Mouse (Mus musculus): Measurements from ENCODE around the gene Atxn2. TPM values are rescaled to one million over a fixed set of nuclear protein-coding genes. Genes with fewer than 3 reads are reported as not detected.
"Not testable (repeated sequence)": the region's sequence is repeated elsewhere in the genome, so short reads cannot be mapped to it uniquely, and the experiment has no call there.

The Atxn2 gene
- polyA plus RNA-seq, 1 experiment from 2014 or later, result 100 TPM

DNA sequence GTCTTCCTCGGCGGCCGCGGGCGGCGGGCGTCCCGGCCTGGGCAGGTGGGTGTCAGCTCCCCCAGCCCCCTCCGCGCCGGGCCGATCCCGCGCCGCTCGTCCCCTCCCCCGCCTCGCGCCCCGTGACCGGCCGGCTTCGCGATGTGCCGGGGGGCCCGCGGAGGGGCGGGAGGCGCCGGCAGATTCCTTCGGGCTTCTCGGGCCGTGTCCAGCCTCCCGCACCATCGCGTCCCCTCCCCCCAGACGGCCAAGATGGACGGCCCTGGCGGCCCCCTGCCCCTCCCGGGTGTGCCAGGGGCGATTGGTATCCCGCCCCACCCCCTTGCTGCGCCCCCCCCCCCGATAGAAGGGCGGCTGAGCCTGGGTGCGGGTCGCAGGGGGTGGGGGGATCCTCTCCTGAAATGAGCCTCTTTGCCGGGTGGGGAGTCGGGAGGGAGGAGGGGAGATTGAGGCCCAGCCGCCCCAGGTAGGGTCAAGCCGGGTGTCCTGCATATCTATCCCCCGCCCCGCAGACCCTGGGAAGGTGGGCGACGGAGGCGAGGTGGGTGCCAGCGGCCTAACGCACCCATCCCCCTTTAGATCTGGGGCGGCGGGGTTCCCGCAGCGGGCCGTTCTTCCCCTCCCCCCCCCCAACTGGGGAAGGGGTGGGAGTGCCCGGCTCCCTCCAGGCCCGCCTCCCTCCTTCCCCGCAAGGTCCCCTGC is 1.2 kb downstream of the Atxn2 start:
- H3K4me2 ChIP-seq, result peak overlapping the region; percentile 90
- H3K4me3 ChIP-seq (replicated peaks), result peak overlapping the region; percentile 91
- ATAC-seq (ENCODE audit: low FRiP score), result peak; percentile 33
- under 1% methylated on average over 40 of the region's 66 CpGs for WGBS
- no peaks in the 10 kb centered on the region for H3K27me3 ChIP-seq (replicated peaks)
- no peaks in the 10 kb centered on the region for H3K9me3 ChIP-seq (replicated peaks)
- H3K36me3 ChIP-seq, result no peaks in the 10 kb centered on the region
- peaks cover 46% of the 10 kb centered on the region for H3K4me1 ChIP-seq
- H3K27ac ChIP-seq (replicated peaks), result peak overlapping the region; percentile 98
- H3K9ac ChIP-seq (replicated peaks), result peak overlapping the region; percentile 97

DNA sequence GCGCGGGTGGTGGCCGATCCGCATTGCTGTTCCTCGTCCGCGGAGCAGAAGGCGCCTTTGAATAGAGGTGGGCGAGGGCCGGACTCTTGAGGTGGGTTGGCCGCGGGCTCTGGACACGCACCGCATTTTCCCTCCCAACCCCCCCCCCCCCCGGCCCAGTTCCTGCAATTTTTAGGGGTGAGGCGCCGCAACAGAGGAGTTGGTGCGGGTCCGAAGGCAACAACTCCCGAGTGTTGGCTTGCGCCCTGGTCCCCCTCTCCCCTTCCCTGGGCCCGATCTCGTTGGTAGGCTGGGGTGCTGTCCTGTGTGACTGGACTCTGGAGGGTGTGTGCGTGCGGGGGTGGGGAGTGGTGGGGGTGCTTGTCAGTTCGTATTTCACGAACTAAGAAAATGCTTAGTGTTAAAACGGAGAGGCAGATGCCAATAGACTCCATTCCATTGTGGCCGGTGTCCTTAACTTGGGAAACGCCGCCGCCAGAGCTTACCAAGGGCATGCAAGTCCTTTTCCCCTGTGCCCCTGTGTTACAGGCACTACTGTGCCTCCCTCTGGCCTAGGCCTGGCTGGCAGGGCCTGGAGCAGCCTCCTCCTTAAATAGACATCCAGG is 1.9 kb downstream of the Atxn2 start:
- Histone ChIP-seq H3K4me3 (replicated peaks) (peak overlapping the region; percentile 91), H3K4me1 (peaks cover 46% of the 10 kb centered on the region), H3K27ac (replicated peaks) (peak overlapping the region; percentile 98), H3K36me3 (0 out of 2 replicates have a peak, but pooled peaks cover 3% of the 10 kb centered on the region), H3K9me3 (replicated peaks) (no peaks in the 10 kb centered on the region), H3K4me2 (peak overlapping the region; percentile 90), H3K27me3 (replicated peaks) (no peaks in the 10 kb centered on the region), H3K9ac (replicated peaks) (peak overlapping the region; percentile 97)
- ATAC-seq (ENCODE audit: low FRiP score), result peak; percentile 45
- under 1% methylated on average over 32 of the region's 32 CpGs for WGBS

DNA sequence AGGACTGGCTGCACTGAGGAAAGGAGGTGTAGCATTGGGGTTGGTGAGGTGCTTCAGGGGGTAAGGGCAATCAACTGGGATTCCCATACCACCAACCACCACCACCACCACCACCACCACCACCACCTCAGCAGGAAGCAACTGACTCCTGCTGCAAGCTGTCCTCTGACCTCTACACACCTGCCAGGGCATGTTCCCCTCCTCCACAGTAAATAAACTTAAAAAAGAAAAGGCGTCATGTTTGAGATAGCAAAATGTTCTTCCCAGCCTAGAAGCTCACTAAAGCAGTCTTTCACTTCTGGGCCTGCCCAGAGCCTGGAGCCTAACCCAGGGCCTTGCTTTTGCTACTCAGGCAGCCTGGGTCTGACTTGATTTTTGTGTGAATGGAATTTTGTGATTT is 3.2 kb downstream of the Atxn2 start:
- Histone ChIP-seq H3K27ac (replicated peaks) (no peak overlapping the region), H3K4me1 (peaks cover 56% of the 10 kb centered on the region), H3K4me3 (replicated peaks) (no peak overlapping the region), H3K27me3 (replicated peaks) (no peaks in the 10 kb centered on the region), H3K9ac (replicated peaks) (no peak overlapping the region), H3K36me3 (0 out of 2 replicates have a peak, but pooled peaks cover 3% of the 10 kb centered on the region), H3K4me2 (peak overlapping the region; percentile 90), H3K9me3 (replicated peaks) (no peaks in the 10 kb centered on the region)
- 87% methylated on average over 1 of the region's 1 CpGs for WGBS
- ATAC-seq (ENCODE audit: low FRiP score), result no peak

DNA sequence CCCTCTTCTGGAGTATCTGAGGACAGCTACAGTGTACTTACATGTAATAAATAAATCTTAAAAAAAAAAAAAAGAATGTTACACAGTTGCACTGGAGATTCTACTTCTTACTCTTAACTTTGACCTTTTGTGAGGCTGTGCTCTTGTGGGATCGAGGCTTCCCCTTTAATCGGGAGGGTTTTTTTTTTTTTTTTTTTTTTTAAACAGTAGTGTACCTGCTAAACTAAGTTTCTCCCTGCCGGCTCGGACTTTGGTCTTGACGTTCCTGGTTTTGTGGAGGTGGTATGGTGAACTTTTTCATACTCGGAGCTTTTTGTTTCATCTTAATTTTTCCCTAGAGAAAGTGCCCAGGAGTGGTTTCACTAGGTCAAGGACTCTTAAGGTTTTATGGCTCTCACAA is 3.8 kb downstream of the Atxn2 start:
- H3K9ac ChIP-seq (replicated peaks), result no peak overlapping the region
- no peak overlapping the region for H3K4me2 ChIP-seq
- H3K4me1 ChIP-seq, result peaks cover 60% of the 10 kb centered on the region
- no peak for ATAC-seq (ENCODE audit: low FRiP score)
- no peaks in the 10 kb centered on the region for H3K27me3 ChIP-seq (replicated peaks)
- 0 out of 2 replicates have a peak, but pooled peaks cover 3% of the 10 kb centered on the region for H3K36me3 ChIP-seq
- H3K27ac ChIP-seq (replicated peaks), result no peak overlapping the region
- H3K4me3 ChIP-seq (replicated peaks), result no peak overlapping the region
- WGBS, result 87% methylated on average over 6 of the region's 6 CpGs
- no peaks in the 10 kb centered on the region for H3K9me3 ChIP-seq (replicated peaks)

DNA sequence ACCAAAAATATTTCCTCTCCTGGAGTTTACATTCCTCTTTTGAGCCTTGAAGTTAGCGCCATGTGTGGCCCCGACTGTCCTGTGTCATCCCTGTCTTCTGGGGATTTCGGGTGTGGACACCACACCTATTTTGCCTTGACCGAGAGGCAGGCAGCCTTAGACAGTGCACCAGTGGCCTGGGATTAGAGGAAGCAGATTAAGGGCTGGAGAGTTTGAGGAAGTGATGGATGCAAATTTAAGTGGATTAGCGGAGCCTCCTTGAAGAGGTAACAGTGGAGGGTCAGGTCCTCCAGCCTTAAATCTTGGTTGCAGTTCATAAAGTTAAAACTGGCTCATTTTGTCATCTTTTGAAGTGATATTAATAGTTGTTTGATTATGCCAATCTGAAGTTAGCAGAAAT is 7.3 kb downstream of the Atxn2 start:
- H3K4me1 ChIP-seq, result peaks cover 57% of the 10 kb centered on the region
- no peak overlapping the region for H3K4me2 ChIP-seq
- H3K9ac ChIP-seq (replicated peaks), result no peak overlapping the region
- H3K9me3 ChIP-seq (replicated peaks), result no peaks in the 10 kb centered on the region
- 89% methylated on average over 5 of the region's 5 CpGs for WGBS
- H3K27me3 ChIP-seq (replicated peaks), result no peaks in the 10 kb centered on the region
- no peak overlapping the region for H3K27ac ChIP-seq (replicated peaks)
- no peak overlapping the region for H3K4me3 ChIP-seq (replicated peaks)
- no peak for ATAC-seq (ENCODE audit: low FRiP score)
- 0 out of 2 replicates have a peak, but pooled peaks cover 3% of the 10 kb centered on the region for H3K36me3 ChIP-seq

DNA sequence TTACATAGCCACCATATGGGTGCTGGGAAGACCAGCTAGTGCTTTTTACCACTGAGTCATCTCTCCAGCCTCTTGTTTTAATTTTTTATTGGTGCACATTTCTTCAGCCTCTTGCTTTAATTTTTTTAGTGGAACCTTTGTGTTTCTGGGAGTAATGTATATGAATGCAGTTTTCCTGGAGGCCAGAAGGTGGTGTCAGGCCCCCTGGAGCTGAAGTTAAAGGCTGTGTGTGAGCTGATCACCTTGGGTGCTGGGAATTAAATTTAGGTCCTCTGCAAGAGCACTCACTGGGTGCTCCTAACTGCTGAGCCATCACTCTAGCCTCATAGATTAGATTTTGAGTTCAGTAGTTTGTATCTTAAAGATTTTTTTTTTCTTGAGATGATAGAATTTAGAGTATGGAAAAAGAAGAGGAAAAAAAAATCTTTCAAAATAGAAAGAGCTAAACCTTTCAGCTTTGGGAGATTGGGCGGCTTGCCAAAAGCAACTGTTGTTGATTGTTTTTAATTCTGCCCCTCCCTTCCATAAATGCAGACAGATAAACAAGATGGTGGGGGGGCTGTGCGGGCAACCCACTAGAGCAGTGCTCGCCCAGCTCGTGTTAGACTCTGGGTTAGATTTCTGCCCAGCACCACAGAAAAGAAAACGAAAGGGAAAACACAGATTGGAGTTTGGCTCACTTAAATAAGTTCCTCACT is 9.9 kb downstream of the Atxn2 start:
- Histone ChIP-seq H3K27me3 (replicated peaks) (no peaks in the 10 kb centered on the region), H3K27ac (replicated peaks) (no peak overlapping the region), H3K4me1 (peaks cover 33% of the 10 kb centered on the region), H3K9ac (replicated peaks) (no peak overlapping the region), H3K36me3 (0 out of 2 replicates have a peak, but pooled peaks cover 3% of the 10 kb centered on the region), H3K9me3 (replicated peaks) (no peaks in the 10 kb centered on the region), H3K4me2 (no peak overlapping the region), H3K4me3 (replicated peaks) (no peak overlapping the region)
- ATAC-seq (ENCODE audit: low FRiP score), result no peak
- WGBS, result 84% methylated on average over 5 of the region's 5 CpGs

DNA sequence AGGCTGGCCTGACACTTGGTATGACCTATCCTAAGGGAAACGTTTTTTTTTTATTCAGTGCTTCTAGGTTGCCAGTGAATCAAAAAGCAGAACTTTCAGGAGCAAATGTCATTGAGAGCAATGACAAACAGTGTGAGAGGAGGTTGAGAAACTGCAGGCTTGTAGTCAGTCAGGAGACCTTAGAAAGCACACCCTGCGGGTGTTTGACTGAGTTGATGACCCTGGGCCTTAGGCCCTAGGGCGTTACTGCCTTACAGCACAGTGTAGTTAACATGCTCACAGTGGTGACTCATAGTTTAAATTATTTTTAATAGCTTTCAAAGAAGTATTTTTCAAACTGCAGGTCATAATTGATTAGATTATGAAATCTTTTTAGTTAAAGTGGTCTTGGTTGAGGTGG is 10.7 kb downstream of the Atxn2 start:
- ATAC-seq (ENCODE audit: low FRiP score), result no peak
- Histone ChIP-seq H3K4me3 (replicated peaks) (no peak overlapping the region), H3K27ac (replicated peaks) (no peak overlapping the region), H3K4me2 (no peak overlapping the region), H3K27me3 (replicated peaks) (no peaks in the 10 kb centered on the region), H3K9ac (replicated peaks) (no peak overlapping the region), H3K4me1 (peaks cover 26% of the 10 kb centered on the region), H3K36me3 (0 out of 2 replicates have a peak, but pooled peaks cover 3% of the 10 kb centered on the region), H3K9me3 (replicated peaks) (no peaks in the 10 kb centered on the region)
- WGBS, result 83% methylated on average over 3 of the region's 3 CpGs

DNA sequence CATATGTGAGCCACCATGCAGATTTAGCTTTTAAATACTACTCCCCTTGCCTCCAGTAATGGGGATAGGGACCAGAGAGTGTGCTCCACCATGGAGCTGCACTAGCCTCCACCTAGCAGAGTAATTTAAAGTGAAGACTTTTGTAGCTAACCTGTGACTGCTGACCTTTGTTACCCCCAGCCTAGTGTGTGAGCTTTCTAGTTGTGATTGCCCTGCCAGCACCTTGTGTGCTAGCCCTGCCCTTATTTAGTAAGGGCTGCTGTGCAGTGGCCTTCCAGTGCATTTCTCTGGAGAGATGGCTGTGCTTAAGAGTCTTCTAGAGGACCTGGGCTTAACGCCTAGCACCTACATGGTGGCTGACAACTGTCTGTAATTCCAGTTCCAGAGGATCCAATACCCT is 13.5 kb downstream of the Atxn2 start:
- H3K4me2 ChIP-seq, result no peak overlapping the region
- H3K27me3 ChIP-seq (replicated peaks), result no peaks in the 10 kb centered on the region
- H3K9me3 ChIP-seq (replicated peaks), result no peaks in the 10 kb centered on the region
- 91% methylated on average over 1 of the region's 1 CpGs for WGBS
- H3K4me1 ChIP-seq, result peaks cover 13% of the 10 kb centered on the region
- no peak overlapping the region for H3K4me3 ChIP-seq (replicated peaks)
- H3K36me3 ChIP-seq, result no peaks in the 10 kb centered on the region
- no peak overlapping the region for H3K27ac ChIP-seq (replicated peaks)
- no peak overlapping the region for H3K9ac ChIP-seq (replicated peaks)
- no peak for ATAC-seq (ENCODE audit: low FRiP score)

DNA sequence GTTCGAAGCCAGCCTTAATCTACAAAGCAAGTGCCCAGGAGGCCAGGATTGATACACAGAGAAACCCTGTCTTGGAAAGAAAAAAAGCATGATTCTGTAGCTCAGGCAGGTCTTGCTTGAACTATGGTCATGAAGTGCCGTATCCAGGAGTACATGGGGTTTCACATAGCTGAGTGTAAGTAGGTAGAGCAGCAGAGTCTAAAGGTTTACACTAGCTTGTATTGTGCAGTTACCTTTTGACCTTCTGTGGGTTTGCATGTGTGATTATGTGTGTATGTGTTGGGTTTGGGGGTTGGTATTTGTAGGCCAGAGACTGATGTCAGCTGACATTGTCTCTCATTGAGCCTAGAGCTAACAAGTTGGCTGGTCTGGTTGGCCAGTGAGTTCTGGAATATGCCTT is 18.9 kb downstream of the Atxn2 start:
- no peak overlapping the region for H3K9ac ChIP-seq (replicated peaks)
- no peaks in the 10 kb centered on the region for H3K27me3 ChIP-seq (replicated peaks)
- H3K36me3 ChIP-seq, result no peaks in the 10 kb centered on the region
- no peak for ATAC-seq (ENCODE audit: low FRiP score)
- no peaks in the 10 kb centered on the region for H3K9me3 ChIP-seq (replicated peaks)
- H3K27ac ChIP-seq (replicated peaks), result no peak overlapping the region
- no peaks in the 10 kb centered on the region for H3K4me1 ChIP-seq
- H3K4me2 ChIP-seq, result no peak overlapping the region
- WGBS, result 99% methylated on average over 2 of the region's 2 CpGs
- H3K4me3 ChIP-seq (replicated peaks), result no peak overlapping the region

DNA sequence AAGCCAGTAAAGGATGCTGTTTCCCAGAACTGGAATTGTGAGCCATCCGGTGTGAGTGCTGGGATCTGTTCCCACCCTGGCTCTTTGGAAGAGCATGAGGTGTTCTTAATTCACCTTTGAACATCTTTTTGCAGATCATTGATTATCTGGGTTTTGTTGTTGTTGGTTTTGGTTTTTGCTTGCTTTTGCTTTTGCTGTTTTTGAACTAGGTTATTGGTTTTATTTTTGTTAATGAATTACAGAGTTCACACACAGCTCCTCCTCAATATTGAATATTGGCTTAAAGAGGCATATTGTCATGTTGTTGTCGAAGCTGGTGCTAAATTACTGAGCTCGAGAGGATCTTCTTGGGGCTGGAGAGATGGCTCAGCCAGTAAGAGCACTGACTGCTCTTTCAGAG is 25.5 kb downstream of the Atxn2 start:
- H3K4me1 ChIP-seq, result no peaks in the 10 kb centered on the region
- 92% methylated on average over 3 of the region's 3 CpGs for WGBS
- H3K4me3 ChIP-seq (replicated peaks), result no peak overlapping the region
- ATAC-seq (ENCODE audit: low FRiP score), result no peak
- no peaks in the 10 kb centered on the region for H3K9me3 ChIP-seq (replicated peaks)
- H3K27me3 ChIP-seq (replicated peaks), result no peaks in the 10 kb centered on the region
- H3K4me2 ChIP-seq, result no peak overlapping the region
- no peak overlapping the region for H3K27ac ChIP-seq (replicated peaks)
- no peaks in the 10 kb centered on the region for H3K36me3 ChIP-seq
- H3K9ac ChIP-seq (replicated peaks), result no peak overlapping the region

DNA sequence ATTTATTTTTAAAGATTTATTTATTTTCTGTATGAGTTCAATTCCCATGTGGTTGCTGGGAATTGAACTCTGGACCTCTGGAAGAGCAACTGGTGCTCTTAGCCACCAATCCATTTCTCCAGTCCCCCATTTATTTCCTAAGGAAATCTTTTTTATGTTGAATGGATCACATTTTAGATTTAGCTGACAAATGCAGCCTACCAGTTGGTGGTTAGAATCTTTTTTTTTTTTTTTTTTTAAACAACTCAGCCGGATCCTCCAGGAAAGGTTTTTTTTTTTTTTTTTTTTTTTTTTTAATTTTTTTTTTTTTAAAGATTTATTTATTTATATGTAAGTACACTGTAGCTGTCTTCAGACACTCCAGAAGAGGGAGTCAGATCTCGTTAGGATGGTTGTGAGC is 27.0 kb downstream of the Atxn2 start:
- not testable (repeated sequence) for H3K9me3 ChIP-seq (replicated peaks); H3K9ac ChIP-seq (replicated peaks); H3K27me3 ChIP-seq (replicated peaks); H3K36me3 ChIP-seq; H3K4me1 ChIP-seq; H3K4me2 ChIP-seq; H3K27ac ChIP-seq (replicated peaks); ATAC-seq (ENCODE audit: low FRiP score); H3K4me3 ChIP-seq (replicated peaks)
- 70% methylated on average over 2 of the region's 2 CpGs for WGBS
